Mouse (Mus musculus): ENCODE results near the gene Wdr86. TPM values are rescaled to one million over a fixed set of nuclear protein-coding genes. Genes with fewer than 3 reads are reported as not detected.
A peak's percentile ranks its signal among the peaks of the same experiment; 100 is the strongest.

Gene Wdr86
- total and polyA plus RNA-seq, 2 experiments from 2014 or later, result 8.0 to 15.4 TPM

GRCm38 (mm10) chr5:24757816-24758215 lies 27.3 kb upstream of the Wdr86 start, which contains the start of gene Crygn:
TSS of gene Crygn (minus strand) at chr5:24758008.
- 39% methylated on average over 18 of the region's 18 CpGs for WGBS
- ATAC-seq (no peak), DNase-seq (ENCODE audit: low spot score) (no peak)

GRCm38 (mm10) chr5:24756931-24757330 lies 26.4 kb upstream of the Wdr86 start:
- DNase-seq (ENCODE audit: low spot score) (no peak), ATAC-seq (no peak)
- no peak overlapping the region for H3K9ac ChIP-seq (replicated peaks; ENCODE audit: low read length)
- H3K27ac ChIP-seq, result no peak overlapping the region
- H3K4me2 ChIP-seq (ENCODE audit: low read depth, low read length), result no peak overlapping the region
- WGBS, result 64% methylated on average over 3 of the region's 3 CpGs
- no peak overlapping the region for H3K4me3 ChIP-seq (ENCODE audit: low read length)
- no peak for TF ChIP-seq CTCF (IDR thresholded peaks at IDR 0.05; ENCODE audit: low read depth)
- no peaks in the 10 kb centered on the region for H3K27me3 ChIP-seq (ENCODE audit: insufficient read depth, low read length)
- no peaks in the 10 kb centered on the region for H3K36me3 ChIP-seq (ENCODE audit: insufficient read depth, low read length)
- H3K9me3 ChIP-seq (ENCODE audit: low read length), result no peaks in the 10 kb centered on the region
- peaks cover 1% of the 10 kb centered on the region; the same call in 1 of the 2 replicates for H3K4me1 ChIP-seq (ENCODE audit: insufficient read depth, low read length)

More at GRCm38 (mm10) chr5:24757816-24758215, 27.3 kb upstream of the Wdr86 start, which contains the start of gene Crygn:
- Histone ChIP-seq H3K27me3 (ENCODE audit: insufficient read depth, low read length) (no peaks in the 10 kb centered on the region), H3K9ac (replicated peaks; ENCODE audit: low read length) (no peak within 1 kb of the TSS), H3K4me3 (ENCODE audit: low read length) (no peak within 1 kb of the TSS), H3K4me1 (ENCODE audit: insufficient read depth, low read length) (no peaks in the 10 kb centered on the region), H3K36me3 (ENCODE audit: insufficient read depth, low read length) (no peaks in the 10 kb centered on the region), H3K27ac (no peak within 1 kb of the TSS), H3K9me3 (ENCODE audit: low read length) (no peaks in the 10 kb centered on the region), H3K4me2 (ENCODE audit: low read depth, low read length) (no peak within 1 kb of the TSS)
- TF ChIP-seq CTCF (IDR thresholded peaks at IDR 0.05; ENCODE audit: low read depth), result no peak

DNA sequence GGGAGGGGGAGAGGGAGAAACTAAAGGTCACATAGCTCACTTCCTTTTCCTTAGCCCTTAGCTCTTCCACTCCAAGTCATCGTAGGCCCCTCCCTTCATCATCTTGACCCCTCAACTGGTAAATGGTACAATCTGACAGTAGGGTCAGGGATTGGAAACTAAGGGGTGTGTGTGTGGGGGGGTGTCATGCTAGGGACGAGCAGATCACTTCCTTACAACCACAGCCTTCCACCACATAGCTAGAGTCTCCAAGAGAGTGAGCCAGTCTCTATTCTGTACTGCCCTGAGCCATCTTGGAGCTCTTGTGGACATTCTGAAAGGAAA lies 21.6 kb upstream of the Wdr86 start:
- Histone ChIP-seq H3K4me3 (ENCODE audit: low read length) (peak overlapping the region; percentile 51; the same call in 1 of the 2 replicates), H3K36me3 (ENCODE audit: insufficient read depth, low read length) (no peaks in the 10 kb centered on the region), H3K4me1 (ENCODE audit: insufficient read depth, low read length) (peaks cover 15% of the 10 kb centered on the region), H3K4me2 (ENCODE audit: low read depth, low read length) (peak overlapping the region; percentile 90), H3K9me3 (ENCODE audit: low read length) (no peaks in the 10 kb centered on the region), H3K27me3 (ENCODE audit: insufficient read depth, low read length) (no peaks in the 10 kb centered on the region), H3K27ac (peak overlapping the region; percentile 12; the same call in 1 of the 2 replicates), H3K9ac (replicated peaks; ENCODE audit: low read length) (peak overlapping the region; percentile 75; the same call in 1 of the 2 replicates)
- ATAC-seq (no peak), DNase-seq (ENCODE audit: low spot score) (no peak)
- WGBS, result 7% methylated on average over 2 of the region's 2 CpGs
- TF ChIP-seq CTCF (IDR thresholded peaks at IDR 0.05; ENCODE audit: low read depth), result no peak

DNA sequence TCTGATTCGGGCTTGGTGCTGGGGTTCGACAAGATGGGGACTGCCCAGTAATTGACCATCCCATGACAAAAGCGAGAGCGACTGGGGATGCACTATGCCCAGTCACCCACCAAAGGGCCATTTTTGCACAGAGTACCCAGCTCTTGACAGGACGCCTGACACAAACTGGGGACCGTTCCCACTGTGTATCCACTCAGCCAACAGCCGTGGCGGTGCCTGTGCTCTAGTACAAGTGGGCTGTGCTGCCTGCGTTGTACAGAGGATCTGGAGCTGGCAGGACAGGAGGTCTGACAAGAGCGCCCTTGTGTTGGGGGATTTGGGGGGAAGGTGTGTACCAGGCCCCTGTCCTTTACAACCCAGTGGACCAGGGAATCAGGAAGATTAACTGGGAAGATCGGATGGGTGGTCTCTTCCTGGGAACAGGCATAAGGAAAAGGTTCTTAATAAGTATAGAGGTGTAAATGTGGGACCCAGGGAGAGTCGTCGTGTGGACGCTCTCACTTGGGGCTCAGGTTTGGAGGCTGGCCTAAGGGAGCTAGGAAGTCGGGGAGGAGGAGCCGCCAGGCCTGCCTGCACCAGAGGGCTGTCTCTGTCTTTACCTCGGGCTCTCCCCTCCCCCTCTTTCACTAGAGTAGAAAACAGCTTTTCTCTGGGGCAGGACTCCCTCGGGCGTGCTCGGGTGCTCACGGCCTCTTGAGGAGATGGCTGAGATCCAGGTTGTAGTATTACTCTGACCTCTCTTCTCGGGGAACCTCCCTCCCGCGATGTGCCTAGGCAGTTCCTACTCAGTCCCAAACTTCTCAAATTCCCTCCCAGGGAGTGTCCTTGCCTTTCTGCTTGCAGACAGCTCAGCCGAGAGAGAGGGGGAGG lies 21.0 kb upstream of the Wdr86 start:
- peak overlapping the region; percentile 51 for H3K4me3 ChIP-seq (ENCODE audit: low read length)
- peak overlapping the region; percentile 75 for H3K9ac ChIP-seq (replicated peaks; ENCODE audit: low read length)
- H3K27me3 ChIP-seq (ENCODE audit: insufficient read depth, low read length), result no peaks in the 10 kb centered on the region
- peaks cover 15% of the 10 kb centered on the region for H3K4me1 ChIP-seq (ENCODE audit: insufficient read depth, low read length)
- peak overlapping the region; percentile 88 for H3K27ac ChIP-seq
- DNase-seq (ENCODE audit: low spot score) (peak; percentile 61), ATAC-seq (peak; percentile 68)
- WGBS, result 2% methylated on average over 25 of the region's 25 CpGs
- H3K4me2 ChIP-seq (ENCODE audit: low read depth, low read length), result peak overlapping the region; percentile 90
- TF ChIP-seq CTCF (IDR thresholded peaks at IDR 0.05; ENCODE audit: low read depth), result no peak
- no peaks in the 10 kb centered on the region for H3K9me3 ChIP-seq (ENCODE audit: low read length)
- no peaks in the 10 kb centered on the region for H3K36me3 ChIP-seq (ENCODE audit: insufficient read depth, low read length)

- H3K36me3 ChIP-seq (ENCODE audit: insufficient read depth, low read length), result no peaks in the 10 kb centered on the region
- under 1% methylated on average over 55 of the region's 59 CpGs for WGBS
These were observed 20.1 kb upstream of the Wdr86 start for GRCm38 (mm10) chr5:24750321-24751304.

DNA sequence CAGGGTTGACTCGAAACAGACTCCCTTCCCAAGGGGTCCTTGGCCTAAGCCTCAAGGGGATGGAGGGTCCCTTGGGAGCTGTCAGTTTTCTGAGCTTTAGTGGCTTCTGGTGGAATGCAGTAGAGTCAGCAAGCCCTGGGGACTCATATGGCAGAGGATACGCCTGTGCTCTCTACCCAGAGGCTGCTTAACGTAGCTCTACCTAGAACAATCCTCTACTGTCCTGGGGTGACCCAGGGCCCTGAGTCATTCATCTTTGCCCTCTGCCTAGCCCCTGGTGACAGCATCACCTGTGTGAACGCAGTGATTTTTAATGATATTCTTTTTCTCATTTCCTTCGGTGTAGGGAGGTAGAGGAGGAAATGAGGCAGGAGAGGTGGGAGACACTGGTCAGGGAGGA lies 19.2 kb upstream of the Wdr86 start:
- no peak for TF ChIP-seq CTCF (IDR thresholded peaks at IDR 0.05; ENCODE audit: low read depth)
- H3K9ac ChIP-seq (replicated peaks; ENCODE audit: low read length), result peak overlapping the region; percentile 75
- DNase-seq (ENCODE audit: low spot score) (no peak), ATAC-seq (peak; percentile 9; the same call in 1 of the 2 replicates)
- peaks cover 15% of the 10 kb centered on the region for H3K4me1 ChIP-seq (ENCODE audit: insufficient read depth, low read length)
- H3K27ac ChIP-seq, result peak overlapping the region; percentile 88
- no peaks in the 10 kb centered on the region for H3K36me3 ChIP-seq (ENCODE audit: insufficient read depth, low read length)
- no peaks in the 10 kb centered on the region for H3K27me3 ChIP-seq (ENCODE audit: insufficient read depth, low read length)
- no peaks in the 10 kb centered on the region for H3K9me3 ChIP-seq (ENCODE audit: low read length)
- H3K4me3 ChIP-seq (ENCODE audit: low read length), result peak overlapping the region; percentile 51
- H3K4me2 ChIP-seq (ENCODE audit: low read depth, low read length), result peak overlapping the region; percentile 90
- WGBS, result 58% methylated on average over 5 of the region's 5 CpGs

More at GRCm38 (mm10) chr5:24750321-24751304, 20.1 kb upstream of the Wdr86 start:
- Histone ChIP-seq H3K27ac (peak overlapping the region; percentile 88), H3K4me2 (ENCODE audit: low read depth, low read length) (peak overlapping the region; percentile 90), H3K4me1 (ENCODE audit: insufficient read depth, low read length) (peaks cover 15% of the 10 kb centered on the region), H3K4me3 (ENCODE audit: low read length) (peak overlapping the region; percentile 51), H3K27me3 (ENCODE audit: insufficient read depth, low read length) (no peaks in the 10 kb centered on the region), H3K9ac (replicated peaks; ENCODE audit: low read length) (peak overlapping the region; percentile 75), H3K9me3 (ENCODE audit: low read length) (no peaks in the 10 kb centered on the region)
- TF ChIP-seq CTCF (IDR thresholded peaks at IDR 0.05; ENCODE audit: low read depth), result peak; percentile 90
- peak; percentile 85 for ATAC-seq
- peak; percentile 95 for DNase-seq (ENCODE audit: low spot score)
